Mouse (Mus musculus): ENCODE data around the gene Gm9844. TPM values are rescaled to one million over a fixed set of nuclear protein-coding genes. Genes with fewer than 3 reads are reported as not detected.

The Gm9844 gene
- total and polyA plus RNA-seq, 3 experiments: 1.4 to 25.1 (median 4.7) TPM

- peaks cover 22 to 28% of the 10 kb centered on the region in 2 experiments for H3K36me3 ChIP-seq (replicated peaks in 1 of 2; ENCODE audit: control insufficient read depth in 1 of 2, insufficient read depth in 1 of 2, low read length in 1 of 2)
- TF ChIP-seq MYC (IDR thresholded peaks at IDR 0.05; ENCODE audit: low read depth, low read length): no peak
- no peak for TF ChIP-seq CHD1 (IDR thresholded peaks at IDR 0.05; ENCODE audit: low read depth, low read length)
- no peak for TF ChIP-seq MEF2A (IDR thresholded peaks at IDR 0.05; ENCODE audit: borderline replicate concordance, low read depth, low read length)
- TF ChIP-seq MAZ (IDR thresholded peaks at IDR 0.05; ENCODE audit: low read depth, low read length): no peak
- TF ChIP-seq TBP (conservative IDR thresholded peaks at IDR 0.05; ENCODE audit: low read depth, low read length): no peak
- no peak for TF ChIP-seq MAX (IDR thresholded peaks at IDR 0.05; ENCODE audit: low read length)
- no peak for TF ChIP-seq IRF4 (IDR thresholded peaks at IDR 0.05; ENCODE audit: low read depth, low read length)
- no peak for TF ChIP-seq CHD2 (IDR thresholded peaks at IDR 0.05; ENCODE audit: low read length)
- no peak for TF ChIP-seq JUN (IDR thresholded peaks at IDR 0.05; ENCODE audit: insufficient read depth, low read depth, low read length)
- dilution Hi-C loops (cut with MboI; ENCODE audit: extremely low pct_ligation_motif_present, extremely low pct_unique_long_range_greater_than_20kb, low sequenced_read_pairs): no loop called here
- no peak overlapping the region for H3K9ac ChIP-seq (ENCODE audit: insufficient read depth, low read depth)
- no peak for DNase-seq (ENCODE audit: extremely low read depth)
- H3K9me3 ChIP-seq (replicated peaks; ENCODE audit: low read length): no peaks in the 10 kb centered on the region
- H3K4me1 ChIP-seq (ENCODE audit: control insufficient read depth in 1 of 2, insufficient read depth in 2 of 2): peaks cover 0 to 7% of the 10 kb centered on the region in 2 experiments; a peak in 2 of 4 replicates
- no peaks in the 10 kb centered on the region for H3K27me3 ChIP-seq (replicated peaks)
- H3K27ac ChIP-seq (ENCODE audit: insufficient read depth, low read depth): no peak overlapping the region
- H3K79me2 ChIP-seq (replicated peaks; ENCODE audit: control insufficient read depth, extremely low read depth, insufficient read depth, poor library complexity, severe bottlenecking): peaks cover 32% of the 10 kb centered on the region
- no peak overlapping the region for H3K4me2 ChIP-seq (ENCODE audit: insufficient read depth, low read depth, poor library complexity, severe bottlenecking)
- in situ Hi-C loops (cut with MboI; ENCODE audit: low pct_ligation_motif_present, low pct_unique_long_range_greater_than_20kb, low sequenced_read_pairs): loop anchor here (5.0 kb wide), 1 partner anchor 35 kb away; no protein-coding TSS in a partner anchor
- H3K4me3 ChIP-seq (replicated peaks in 1 of 3; ENCODE audit: low read depth in 2 of 3, low read length in 2 of 3, poor library complexity in 1 of 3): no peak overlapping the region
Measured at GRCm38 (mm10) chr7:24882416-24883199, 20.6 kb downstream of the Gm9844 start.

- in situ Hi-C loops (cut with MboI; ENCODE audit: low pct_ligation_motif_present, low pct_unique_long_range_greater_than_20kb, low sequenced_read_pairs) (loop anchor here (5.0 kb wide), 1 partner anchor 37 kb away; no protein-coding TSS in a partner anchor), dilution Hi-C loops (cut with MboI; ENCODE audit: extremely low pct_ligation_motif_present, extremely low pct_unique_long_range_greater_than_20kb, low sequenced_read_pairs) (no loop called here)
- Histone ChIP-seq H3K27ac (ENCODE audit: insufficient read depth, low read depth) (peak within 1 kb of the TSS; percentile 96), H3K4me2 (ENCODE audit: insufficient read depth, low read depth, poor library complexity, severe bottlenecking) (peak within 1 kb of the TSS; percentile 94; the same call in 1 of the 2 replicates), H3K9ac (ENCODE audit: insufficient read depth, low read depth) (peak within 1 kb of the TSS; percentile 100), H3K79me2 (replicated peaks; ENCODE audit: control insufficient read depth, extremely low read depth, insufficient read depth, poor library complexity, severe bottlenecking) (peaks cover 42% of the 10 kb centered on the region), H3K4me1 (ENCODE audit: control insufficient read depth in 1 of 2, insufficient read depth in 2 of 2) (peaks cover 0 to 20% of the 10 kb centered on the region in 2 experiments; a peak in 2 of 4 replicates), H3K4me3 (replicated peaks in 1 of 3; ENCODE audit: low read depth in 2 of 3, low read length in 2 of 3, poor library complexity in 1 of 3) (peak within 1 kb of the TSS; percentile 99 to 100 (median 100)), H3K36me3 (replicated peaks in 1 of 2; ENCODE audit: control insufficient read depth in 1 of 2, insufficient read depth in 1 of 2, low read length in 1 of 2) (peaks cover 36 to 43% of the 10 kb centered on the region in 2 experiments), H3K9me3 (replicated peaks; ENCODE audit: low read length) (no peaks in the 10 kb centered on the region), H3K27me3 (replicated peaks) (no peaks in the 10 kb centered on the region)
- peak; percentile 100 for DNase-seq (ENCODE audit: extremely low read depth)
- TF ChIP-seq MXI1 (IDR thresholded peaks at IDR 0.05; ENCODE audit: low read depth, low read length) (no peak), MEF2A (IDR thresholded peaks at IDR 0.05; ENCODE audit: borderline replicate concordance, low read depth, low read length) (peak; percentile 51; the same call in 1 of the 2 replicates), SMC3 (IDR thresholded peaks at IDR 0.05; ENCODE audit: low read depth, low read length) (peak; percentile 62), TBP (conservative IDR thresholded peaks at IDR 0.05; ENCODE audit: low read depth, low read length) (peak; percentile 92), POLR2A (IDR thresholded peaks at IDR 0.05; ENCODE audit: low read depth, low read length) (peak; percentile 95), UBTF (IDR thresholded peaks at IDR 0.05; ENCODE audit: low read depth, low read length) (peak; percentile 81), CHD2 (IDR thresholded peaks at IDR 0.05; ENCODE audit: low read length) (peak; percentile 100), JUND (conservative IDR thresholded peaks at IDR 0.05; ENCODE audit: low read depth, low read length) (no peak), KAT2A (IDR thresholded peaks at IDR 0.05; ENCODE audit: insufficient replicate concordance, low read length) (peak; percentile 62; the same call in 1 of the 2 replicates), CTCF (conservative IDR thresholded peaks at IDR 0.05 in 1 of 2, IDR thresholded peaks at IDR 0.05 in 1 of 2; ENCODE audit: low read depth in 2 of 2, low read length in 2 of 2) (peak in 1 of 2 experiments; percentile 72; a peak in 2 of 4 replicates), USF2 (conservative IDR thresholded peaks at IDR 0.05; ENCODE audit: low read depth, low read length) (no peak), NRF1 (IDR thresholded peaks at IDR 0.05; ENCODE audit: low read depth, low read length) (0 out of 2 replicates have a peak, but pooled peaks have one; percentile 42), BHLHE40 (IDR thresholded peaks at IDR 0.05; ENCODE audit: low read depth, low read length) (0 out of 2 replicates have a peak, but pooled peaks have one; percentile 12), RAD21 (IDR thresholded peaks at IDR 0.05; ENCODE audit: low read depth, low read length) (peak; percentile 33), NELFE (IDR thresholded peaks at IDR 0.05; ENCODE audit: low read depth, low read length) (peak; percentile 94), IRF4 (IDR thresholded peaks at IDR 0.05; ENCODE audit: low read depth, low read length) (no peak; the same call in 1 of the 2 replicates), ELF1 (IDR thresholded peaks at IDR 0.05; ENCODE audit: low read depth, low read length) (peak; percentile 94), ZMIZ1 (IDR thresholded peaks at IDR 0.05; ENCODE audit: low read depth, low read length) (0 out of 2 replicates have a peak, but pooled peaks have one; percentile 65), JUN (IDR thresholded peaks at IDR 0.05; ENCODE audit: insufficient read depth, low read depth, low read length) (no peak), USF1 (IDR thresholded peaks at IDR 0.05; ENCODE audit: low read depth, low read length) (no peak), POLR2AphosphoS2 (IDR thresholded peaks at IDR 0.05; ENCODE audit: low read depth, low read length) (peak; percentile 92), HCFC1 (IDR thresholded peaks at IDR 0.05; ENCODE audit: low read depth, low read length) (peak; percentile 80), MAFK (IDR thresholded peaks at IDR 0.05; ENCODE audit: insufficient replicate concordance, low read length) (no peak), MYC (IDR thresholded peaks at IDR 0.05; ENCODE audit: low read depth, low read length) (peak; percentile 68; the same call in 1 of the 2 replicates), MAZ (IDR thresholded peaks at IDR 0.05; ENCODE audit: low read depth, low read length) (no peak)
Measured at GRCm38 (mm10) chr7:24883896-24884692, 22.1 kb downstream of the Gm9844 start, which contains the start of gene Rps19. Gene Rps19 (plus strand): TSS chr7:24884371.
